ENCODE assay signal across 8 mouse cellular contexts in genomic region chr3:95818571-95819288, GRCm38 (mm10). TPM values are rescaled to one million over a fixed set of nuclear protein-coding genes. Genes with fewer than 3 reads are reported as not detected.
DNase-seq lines count a peak whose midpoint lies in the region; ATAC-seq and TF ChIP-seq lines count a peak whose summit lies in the region.

Gene Rprd2 (minus strand): TSS chr3:95818863.

- no peak for TF ChIP-seq CTCF in cortical plate, adult 2 months (IDR thresholded peaks at IDR 0.05; ENCODE audit: extremely low read depth, insufficient read depth, low read length)

- peaks cover 2% of the 10 kb centered on the region; the same call in 1 of the 2 replicates for H3K4me1 ChIP-seq in cortical plate, adult 2 months (ENCODE audit: control insufficient read depth, insufficient read depth, low read length)

- peak; percentile 51; the same call in 1 of the 2 replicates for TF ChIP-seq POLR2A in cortical plate, adult 2 months (IDR thresholded peaks at IDR 0.05; ENCODE audit: extremely low read depth, insufficient read depth, low read length)

- peak; percentile 76 for DNase-seq in gastrocnemius, postnatal 10 days
- DNase-seq in left cerebral cortex, postnatal 10 days (ENCODE audit: extremely low spot score in 1 of 2, low spot score in 2 of 2): peak; percentile 61 to 90
- peak; percentile 86 for DNase-seq in right cerebral cortex, postnatal 25 days
- peak; percentile 72 to 79 for DNase-seq in urinary bladder, postnatal 4 days (ENCODE audit: low spot score in 2 of 2)

- intact Hi-C loops in left cerebral cortex, postnatal 10 days (cut with DNase I): no loop called here

- peak within 1 kb of the TSS; percentile 95 for H3K27ac ChIP-seq in cortical plate, adult 2 months (ENCODE audit: insufficient read depth, low read length)

- ATAC-seq in activated CD4-positive, CD25-positive, alpha-beta regulatory T cell, adult 4 months: peak; percentile 22
- ATAC-seq in inflammation-experienced regulatory T-cells, adult 6 months: peak; percentile 18
- peak; percentile 46 for ATAC-seq in megakaryocyte-erythroid progenitor cell, adult 5-6 weeks (replicated peaks; ENCODE audit: low FRiP score, low TSS enrichment, poor library complexity, severe bottlenecking)

- H3K4me3 ChIP-seq in cortical plate, adult 2 months (ENCODE audit: insufficient read depth, low read length): peak within 1 kb of the TSS; percentile 93

RNA-seq across cellular contexts. Expression of gene Rprd2, which starts in this region (rescaled TPM):
- 10 to 100 TPM; 22.7 to 26.4 TPM for polyA plus RNA-seq in activated CD4-positive, CD25-positive, alpha-beta regulatory T cell, adult 4 months (2017; shearing (Covaris generic))
- polyA plus RNA-seq in cortical plate, adult 2 months (2012; rRNA removed): 21.4 and 22.8 TPM in 2 replicates
- 10 to 100 TPM; 32.2 to 41.1 TPM for total RNA-seq in gastrocnemius, postnatal 10 days (2021)
- polyA plus RNA-seq in inflammation-experienced regulatory T-cells, adult 6 months (2017; shearing (Covaris generic)): 10 to 100 TPM; 22.7 to 35.5 (median 27.1) TPM
- total RNA-seq in left cerebral cortex, postnatal 10 days (2021): 10 to 100 TPM; 56.3 to 62.3 TPM
- total RNA-seq in megakaryocyte-erythroid progenitor cell, adult 5-6 weeks (2014; fragmentation: Nextera tagmentation): 62.4 and 68.5 TPM in 2 replicates
- 17.5 and 21.3 TPM in 2 replicates for total RNA-seq in megakaryocyte-erythroid progenitor cell, adult 5-6 weeks (2017)

Comparison
In these comparisons a context has a peak if more than half of its experiments do, and no peak if none do; other contexts are left out.
1. Peak in every context shown above with its lines: DNase-seq, ATAC-seq, H3K4me3 ChIP-seq and H3K27ac ChIP-seq.